Mouse (Mus musculus) ES-Bruce4 (cell line): ENCODE measurements at regions not wholly inside any gene's neighbourhood (a gene's known extent, or its start where the extent isn't known, plus 50 kb on each side); places are given as distances from the start of the nearest gene placed in this dataset.

ENCODE experiments used
- CTCF ChIP-seq: IDR thresholded peaks from one replicate; pipeline ENCODE4 v1.8.1; 2011; ENCODE audit warnings: low read depth, low read length
- EP300 ChIP-seq: IDR thresholded peaks from 2 replicates; pipeline ENCODE4 v1.6.1; 2011; ENCODE audit warnings: low read depth, low read length; ENCODE audit not compliant: insufficient read depth
- POLR2A ChIP-seq: IDR thresholded peaks from one replicate; pipeline ENCODE4 v1.8.1; 2011; ENCODE audit warnings: low read length; ENCODE audit not compliant: insufficient read depth

DNA sequence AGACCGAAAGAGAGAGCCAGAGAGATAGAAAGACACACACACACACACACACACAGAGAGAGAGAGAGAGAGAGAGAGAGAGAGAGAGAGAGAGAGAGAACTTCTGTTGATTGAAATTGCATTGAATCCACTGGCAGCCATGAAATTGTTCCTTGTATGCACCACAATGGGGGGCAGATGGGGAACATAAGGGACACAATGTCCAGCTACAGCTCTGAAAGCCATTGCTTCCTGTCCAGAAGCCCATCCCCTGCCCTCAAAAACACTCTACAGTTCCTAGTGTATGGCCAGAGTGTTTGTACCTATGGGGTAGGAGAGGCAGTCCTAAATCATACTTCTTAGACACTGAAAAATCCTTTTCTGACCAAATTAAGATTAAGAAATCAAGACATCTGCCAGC lies 270.9 kb upstream of the Nrp1 start:
- TF ChIP-seq CTCF, result no peak
- TF ChIP-seq POLR2A, result no peak
- no peak for TF ChIP-seq EP300
